Mouse (Mus musculus) brain, embryonic 14.5 days (tissue): ENCODE results near the gene Kcnq5.

Source experiments
- CTCF ChIP-seq: fragments of 200-500 bp; IDR thresholded peaks from 2 replicates; pipeline ENCODE4 v1.5.1; 2012; ENCODE audit warnings: inconsistent platforms, mild to moderate bottlenecking, moderate library complexity, borderline replicate concordance; ENCODE audit not compliant: insufficient read depth, insufficient read length; ENCODE audit errors: extremely low read depth
- POLR2A ChIP-seq: fragments of 200-500 bp; IDR thresholded peaks from 2 replicates; pipeline ENCODE4 v1.6.1; 2012; ENCODE audit warnings: mild to moderate bottlenecking, inconsistent platforms, borderline replicate concordance; ENCODE audit not compliant: poor library complexity, insufficient read depth, insufficient read length, severe bottlenecking; ENCODE audit errors: extremely low read depth

- TF ChIP-seq CTCF (no peak), POLR2A (no peak)
Measured at GRCm38 (mm10) chr1:21721246-21721645, 240.5 kb downstream of the Kcnq5 start.
